Mouse (Mus musculus): ENCODE results near the gene Tbrg1.

The Tbrg1 gene

DNA sequence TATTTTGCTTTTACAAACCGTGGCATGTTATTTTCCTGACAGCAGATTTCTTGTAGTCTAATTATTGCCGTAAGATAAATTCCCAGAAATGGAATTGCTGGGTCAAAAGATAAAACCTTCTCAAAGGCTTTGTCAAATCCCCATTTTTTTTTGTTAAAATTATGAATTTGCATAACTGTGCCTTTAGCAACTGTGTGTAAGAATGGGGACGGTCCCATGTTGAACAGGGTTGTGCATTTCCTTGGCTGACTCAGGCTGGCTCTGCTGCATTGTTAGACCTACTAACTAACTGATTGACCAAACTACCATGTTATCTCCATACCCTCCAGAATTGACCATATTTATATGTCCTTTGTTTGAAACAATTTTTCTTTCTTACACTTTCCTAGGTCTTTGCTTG lies 22.8 kb downstream of the Tbrg1 start:
- in situ Hi-C loops (cut with MboI; ENCODE audit: unreplicated experiment in 2 of 2) = no loop called here

DNA sequence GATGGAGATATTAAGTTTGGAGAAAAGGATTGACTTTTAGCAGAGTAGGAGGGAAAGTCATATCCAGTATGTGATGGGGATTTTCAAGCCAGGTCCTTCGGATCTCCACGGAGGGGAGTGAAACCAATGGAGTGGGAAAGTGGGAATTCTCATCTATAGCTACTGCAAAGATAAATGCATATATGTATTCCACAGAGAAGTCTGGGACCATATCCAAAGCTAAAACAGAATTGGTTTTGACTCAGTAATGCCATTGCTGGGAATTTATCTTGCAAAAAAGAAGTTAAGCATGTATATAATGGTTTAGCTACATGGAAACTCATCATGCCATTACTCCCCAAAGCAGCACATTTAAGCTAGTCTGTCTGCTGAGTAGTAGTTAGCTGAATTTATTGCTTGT lies 24.8 kb downstream of the Tbrg1 start:
- in situ Hi-C loops (cut with MboI; ENCODE audit: unreplicated experiment in 2 of 2) = no loop called here

DNA sequence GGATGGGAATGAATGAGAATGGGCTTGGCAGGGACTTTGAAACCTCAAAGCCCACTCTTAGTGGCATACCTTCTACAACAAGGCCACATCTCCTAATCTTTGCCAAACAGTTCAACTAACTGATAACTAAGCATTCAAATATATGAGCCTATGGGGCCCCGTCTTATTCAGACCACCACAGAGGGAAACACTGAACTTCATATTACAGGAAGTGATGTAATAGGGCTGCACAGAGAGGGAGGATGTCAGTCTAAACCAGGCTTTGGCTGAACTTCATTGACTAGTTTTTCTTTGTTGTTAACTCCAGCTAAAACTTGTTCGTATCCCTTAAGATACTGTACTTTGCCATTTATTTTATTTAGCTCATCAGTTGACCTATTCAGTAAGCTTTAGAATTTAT lies 27.2 kb downstream of the Tbrg1 start:
- in situ Hi-C loops (cut with MboI; ENCODE audit: unreplicated experiment in 2 of 2) = no loop called here

DNA sequence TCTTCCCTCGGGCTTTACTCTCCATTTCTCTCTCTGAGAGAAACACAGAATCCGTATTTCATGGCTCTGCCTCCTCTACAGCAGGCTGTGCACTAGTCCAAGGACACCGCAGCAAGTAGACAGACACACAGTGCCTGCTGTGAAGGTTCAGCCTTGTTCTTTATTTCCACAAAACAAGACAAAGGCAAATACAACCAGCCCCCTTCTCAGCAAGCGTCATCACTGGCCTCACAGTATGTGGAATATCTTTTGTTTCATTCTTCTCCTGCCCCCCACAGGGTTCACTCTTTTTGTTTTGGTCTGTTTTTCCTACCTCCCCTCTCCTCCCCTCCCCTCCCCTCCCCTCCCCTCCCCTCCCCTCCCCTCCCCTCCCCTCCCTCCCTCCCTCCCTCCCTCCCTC lies 28.5 kb downstream of the Tbrg1 start:
- in situ Hi-C loops (cut with MboI; ENCODE audit: unreplicated experiment in 2 of 2) = no loop called here

DNA sequence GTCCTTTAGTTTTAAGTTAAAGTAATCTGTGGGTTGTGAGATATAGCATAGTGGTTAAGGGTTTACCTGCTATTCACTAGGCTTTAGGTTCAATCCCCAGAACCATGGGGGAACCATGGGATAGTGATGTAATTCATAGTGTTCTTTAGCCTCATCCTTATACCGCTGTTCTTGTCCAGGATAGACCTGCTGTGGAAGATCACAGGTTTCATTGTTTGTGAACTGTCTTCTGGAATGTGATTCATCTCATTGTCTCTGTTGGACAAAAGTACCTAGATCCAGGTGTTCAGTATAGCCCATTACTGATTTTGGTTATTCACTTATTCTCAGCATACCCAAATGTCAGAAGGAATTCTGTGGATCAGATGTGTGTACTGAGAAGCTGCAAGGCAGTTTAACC lies 29.8 kb downstream of the Tbrg1 start:
- in situ Hi-C loops (cut with MboI; ENCODE audit: unreplicated experiment in 2 of 2) = no loop called here

DNA sequence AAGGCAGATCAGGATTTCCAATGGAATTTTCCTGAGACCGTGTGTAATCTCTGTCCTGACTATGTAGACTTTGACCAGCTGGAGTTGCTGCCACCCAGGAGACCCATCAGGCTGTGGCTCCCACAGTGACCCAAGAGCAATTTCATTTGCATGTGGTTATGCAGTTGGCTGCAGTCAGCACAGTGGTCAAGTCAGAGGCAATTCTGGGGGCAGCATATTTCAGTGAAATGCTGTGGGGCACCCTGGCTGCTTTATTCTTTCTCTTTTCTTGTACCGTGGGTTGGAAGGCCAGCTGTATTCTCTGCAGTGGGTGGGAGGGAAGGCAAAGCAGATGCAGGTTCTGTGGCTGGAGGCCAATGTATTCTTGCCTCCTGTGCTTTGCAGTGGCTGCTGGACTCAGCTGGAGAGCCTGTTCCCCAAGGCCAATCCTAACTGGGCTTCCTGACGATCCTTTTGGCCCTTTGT lies 31.0 kb downstream of the Tbrg1 start:
- in situ Hi-C loops (cut with MboI; ENCODE audit: unreplicated experiment in 2 of 2) = no loop called here

DNA sequence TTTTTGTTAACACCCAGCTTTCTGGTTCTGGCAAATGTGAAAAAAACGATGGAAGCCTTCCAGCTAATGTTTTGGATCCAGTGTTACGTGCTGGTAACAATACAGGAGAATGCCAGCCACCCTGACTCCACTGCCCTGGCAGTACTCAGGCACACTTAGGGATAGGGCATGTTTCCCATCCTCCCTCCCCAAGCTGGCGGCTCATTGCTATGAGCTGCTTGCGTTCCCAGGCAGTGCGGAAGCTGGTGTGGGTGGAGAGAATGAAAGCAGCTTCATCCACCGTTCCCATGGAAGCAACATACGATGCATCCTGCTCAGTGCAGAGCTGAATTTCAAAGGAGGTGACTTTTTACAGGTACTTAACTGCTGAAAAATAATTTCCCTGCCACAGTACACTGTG lies 31.5 kb downstream of the Tbrg1 start:
- in situ Hi-C loops (cut with MboI; ENCODE audit: unreplicated experiment in 2 of 2) = no loop called here

DNA sequence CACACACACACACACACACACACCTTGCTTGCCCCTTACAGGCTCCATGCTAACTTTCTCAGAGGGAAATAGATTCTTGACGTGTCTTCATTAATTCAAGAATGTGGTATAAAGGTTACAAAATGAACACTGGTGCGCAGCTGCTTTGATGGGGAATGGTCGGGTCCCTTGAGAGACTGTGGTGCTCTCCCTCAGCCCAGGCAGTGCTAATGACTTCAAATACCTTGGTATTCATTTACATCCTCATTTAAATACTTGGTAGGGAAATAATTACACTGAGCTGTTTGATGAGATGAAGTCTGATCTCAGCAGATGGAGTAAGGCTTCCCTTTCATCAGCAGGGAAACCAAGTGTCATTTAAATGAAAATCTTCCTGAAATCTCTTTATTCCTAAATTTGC lies 32.0 kb downstream of the Tbrg1 start:
- in situ Hi-C loops (cut with MboI; ENCODE audit: unreplicated experiment in 2 of 2) = no loop called here

DNA sequence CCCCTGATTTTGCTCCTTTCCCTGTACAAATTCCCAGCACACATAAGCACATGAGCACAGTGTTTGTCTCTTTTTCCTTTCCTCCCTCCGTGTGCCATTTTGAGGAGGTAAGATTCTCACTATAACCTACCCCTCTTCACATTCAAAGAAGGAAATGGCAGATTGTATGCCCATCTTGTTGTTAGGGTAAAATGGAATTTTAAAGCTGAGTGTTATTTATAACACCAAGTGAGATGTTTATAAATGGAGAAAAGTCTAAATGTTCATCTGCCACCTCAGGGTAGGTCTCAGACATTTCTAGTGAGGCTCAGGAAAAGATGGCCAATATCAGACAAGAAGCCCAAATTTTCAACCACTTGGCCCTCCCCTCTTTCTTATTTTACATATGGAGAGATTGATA lies 32.6 kb downstream of the Tbrg1 start:
- in situ Hi-C loops (cut with MboI; ENCODE audit: unreplicated experiment in 2 of 2) = loop anchor here in 1 of 2 experiments (25.0 kb wide), 1 partner anchor 437 kb away; no protein-coding TSS in a partner anchor

DNA sequence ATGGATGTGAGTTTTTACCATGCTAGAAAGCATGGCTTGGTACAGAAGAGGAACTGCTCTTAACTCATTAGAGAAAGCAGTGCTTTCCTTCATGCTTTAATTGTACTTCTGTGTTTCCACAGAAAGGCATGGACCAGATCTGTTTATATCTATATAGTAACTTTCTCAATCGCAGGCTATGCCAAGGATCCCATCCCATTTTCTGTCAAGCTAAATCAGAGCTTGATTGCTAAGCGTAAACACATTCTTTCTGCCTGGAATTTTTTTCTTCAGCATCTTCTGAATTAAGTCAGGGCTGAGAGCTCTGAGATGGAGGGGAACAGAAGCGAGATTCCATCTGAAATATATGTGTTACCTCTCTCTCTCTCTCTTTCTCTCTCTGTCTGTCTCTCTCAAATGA lies 33.1 kb downstream of the Tbrg1 start:
- in situ Hi-C loops (cut with MboI; ENCODE audit: unreplicated experiment in 2 of 2) = loop anchor here in 1 of 2 experiments (25.0 kb wide), 1 partner anchor 437 kb away; no protein-coding TSS in a partner anchor

DNA sequence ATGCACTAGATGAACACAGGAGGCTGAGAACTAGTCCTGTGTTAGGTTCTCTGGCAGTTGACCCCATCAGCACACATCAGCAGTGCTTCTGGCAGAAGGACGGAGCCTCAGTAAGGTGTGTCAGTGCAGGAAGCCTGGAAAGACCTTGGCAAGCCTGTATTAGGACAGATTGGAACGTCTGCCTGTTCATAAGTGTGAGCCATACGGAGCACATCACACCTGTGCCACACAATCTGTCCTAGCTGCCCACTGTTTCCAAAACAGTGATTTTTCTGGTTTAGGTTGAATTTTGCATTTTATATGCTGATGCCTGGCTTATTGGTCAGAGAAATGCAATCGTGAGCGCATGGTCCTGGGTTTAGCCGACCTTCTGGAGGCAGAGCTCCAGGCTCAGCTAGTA lies 35.8 kb downstream of the Tbrg1 start:
- in situ Hi-C loops (cut with MboI; ENCODE audit: unreplicated experiment in 2 of 2) = loop anchor here in 1 of 2 experiments (25.0 kb wide), 1 partner anchor 434 kb away; no protein-coding TSS in a partner anchor

DNA sequence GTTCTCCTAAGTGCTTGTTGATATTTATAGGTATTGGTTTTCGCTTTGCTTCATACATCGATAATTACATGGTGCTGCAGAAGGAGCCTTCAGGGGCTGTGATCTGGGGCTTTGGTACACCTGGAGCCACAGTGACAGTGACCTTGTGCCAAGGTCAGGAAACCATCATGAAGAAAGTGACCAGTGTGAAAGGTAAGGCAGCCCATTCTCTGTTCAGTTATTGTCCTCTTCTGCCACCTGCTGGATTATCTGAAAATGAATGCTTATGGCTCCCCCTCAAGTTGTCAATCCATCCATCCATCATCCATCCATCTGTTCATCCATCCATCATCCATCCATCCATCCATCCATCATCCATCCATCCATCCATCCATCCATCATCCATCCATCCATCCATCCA lies 40.3 kb downstream of the Tbrg1 start:
- in situ Hi-C loops (cut with MboI; ENCODE audit: unreplicated experiment in 2 of 2) = loop anchor here (5.0 to 25.0 kb wide), 3 partner anchors 72 to 429 kb away; no protein-coding TSS in a partner anchor

DNA sequence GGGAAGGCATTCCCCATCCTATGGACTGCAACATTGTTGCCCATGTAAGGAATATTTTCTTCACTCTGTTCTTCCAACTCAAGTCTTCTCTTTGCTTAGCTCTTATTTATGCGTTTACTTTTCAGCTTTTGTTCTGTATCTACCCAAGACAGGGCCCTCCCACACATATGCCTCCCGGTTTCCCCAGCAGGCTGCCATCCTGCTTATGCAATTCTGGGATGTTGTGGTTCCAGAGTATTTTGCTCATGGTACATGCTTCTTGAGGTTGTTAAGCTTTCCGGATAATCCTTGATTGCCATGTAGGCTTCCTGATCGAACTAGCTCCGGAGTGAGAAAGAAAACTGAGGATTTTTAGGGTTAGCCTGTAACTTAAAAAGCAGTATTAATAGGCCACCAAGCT lies 41.9 kb downstream of the Tbrg1 start:
- in situ Hi-C loops (cut with MboI; ENCODE audit: unreplicated experiment in 2 of 2) = loop anchor here (5.0 to 25.0 kb wide), 3 partner anchors 70 to 428 kb away; no protein-coding TSS in a partner anchor

DNA sequence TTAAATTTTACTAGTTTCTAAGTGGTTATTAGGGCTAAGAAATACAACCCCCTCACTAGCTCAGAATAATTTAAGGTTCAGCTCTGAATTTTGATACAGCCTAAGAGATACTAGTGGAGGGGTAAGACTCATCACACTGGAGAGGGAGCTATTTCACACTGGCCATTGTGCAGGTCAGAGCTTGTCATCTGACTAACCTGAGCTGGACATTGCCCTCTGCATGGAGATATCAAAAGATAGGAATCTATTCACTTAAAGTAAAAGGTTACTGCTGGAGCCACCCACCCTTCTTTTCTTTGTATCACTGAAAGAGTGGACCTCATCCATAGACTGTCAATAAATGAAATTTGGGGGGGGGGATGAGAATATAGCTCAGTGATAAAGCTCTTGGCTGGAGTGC lies 42.8 kb downstream of the Tbrg1 start:
- in situ Hi-C loops (cut with MboI; ENCODE audit: unreplicated experiment in 2 of 2) = loop anchor here (10.0 to 25.0 kb wide), 2 partner anchors 70 to 427 kb away; no protein-coding TSS in a partner anchor

DNA sequence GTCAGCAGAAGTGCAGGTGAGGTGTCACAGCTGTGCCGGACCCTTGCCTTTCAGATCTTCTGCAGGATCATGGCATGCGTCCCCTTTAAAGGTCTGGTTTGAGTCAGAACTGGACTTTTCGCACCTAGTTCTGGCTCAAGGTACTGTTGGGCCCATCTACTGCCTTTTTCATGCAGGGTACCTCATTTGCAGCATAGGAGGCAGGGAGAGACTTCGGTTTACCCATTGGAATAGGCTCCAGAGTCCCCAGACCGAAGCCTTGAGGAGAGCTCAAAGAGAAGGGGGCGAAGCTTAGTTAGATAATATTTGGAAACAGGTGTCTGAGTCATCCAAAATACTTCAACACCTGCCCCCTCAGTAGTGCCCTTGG lies 43.2 kb downstream of the Tbrg1 start:
- in situ Hi-C loops (cut with MboI; ENCODE audit: unreplicated experiment in 2 of 2) = loop anchor here (10.0 to 25.0 kb wide), 2 partner anchors 69 to 427 kb away; no protein-coding TSS in a partner anchor

DNA sequence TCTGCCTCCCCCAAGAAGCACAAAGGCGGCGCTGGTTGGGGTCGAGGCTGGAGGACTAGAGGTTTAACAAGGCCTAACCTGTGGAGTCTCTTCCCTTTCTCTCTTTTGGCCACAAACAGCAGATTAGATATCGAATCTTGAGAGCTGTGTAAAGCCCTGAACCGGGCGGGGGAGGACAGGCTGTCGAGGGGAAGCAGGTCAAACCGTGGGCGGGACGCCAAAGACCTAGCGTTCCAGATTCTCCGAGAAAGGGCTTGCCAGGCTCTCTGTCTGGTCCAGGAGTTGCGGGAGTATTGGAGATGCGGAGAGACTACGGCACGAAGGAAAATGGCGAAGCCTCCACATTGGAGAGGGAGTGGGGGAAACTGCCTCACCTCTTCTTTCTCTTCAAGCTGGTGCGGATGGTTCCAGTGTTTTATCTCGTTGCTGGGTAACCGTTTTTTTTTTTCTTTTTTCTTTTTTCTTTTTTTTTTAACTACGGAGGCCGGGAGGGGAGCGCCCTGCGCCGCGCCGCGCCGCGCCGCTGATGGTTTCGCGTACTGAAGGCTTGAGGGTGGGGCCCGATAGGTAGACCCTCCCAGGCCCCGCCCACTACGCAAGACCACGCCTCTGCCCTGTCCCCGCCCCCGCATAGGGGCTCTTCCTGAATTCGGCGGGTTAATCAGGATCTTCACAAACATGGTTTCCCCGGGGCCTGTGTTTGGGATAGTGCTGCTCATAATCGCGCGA lies 43.8 kb downstream of the Tbrg1 start, which contains the start of gene Spa17:
Gene Spa17, minus strand, starts transcription at position 541 of the 729 bp plus-strand sequence.
- in situ Hi-C loops (cut with MboI; ENCODE audit: unreplicated experiment in 2 of 2) = loop anchor here (10.0 to 25.0 kb wide), 2 partner anchors 69 to 426 kb away; no protein-coding TSS in a partner anchor

DNA sequence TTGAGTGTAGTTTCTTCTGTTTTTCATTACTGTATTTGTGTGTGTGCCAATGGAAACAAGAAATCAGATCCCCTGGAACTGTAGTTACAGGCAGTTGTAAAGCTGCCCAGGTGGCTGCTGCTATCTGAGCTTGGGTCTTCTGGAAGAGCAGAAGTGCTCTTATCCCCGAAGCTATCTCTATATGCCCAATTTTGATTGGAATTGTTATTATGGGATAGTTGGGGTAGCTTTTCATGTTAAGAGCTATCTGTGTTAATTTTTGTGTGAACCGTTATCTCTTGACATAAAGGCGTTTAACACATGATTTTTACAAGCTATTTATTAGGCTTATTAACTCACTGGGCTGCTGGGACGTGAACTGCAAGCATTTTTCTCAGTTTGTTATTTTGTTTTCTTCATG lies 47.6 kb downstream of the Tbrg1 start:
- in situ Hi-C loops (cut with MboI; ENCODE audit: unreplicated experiment in 2 of 2) = loop anchor here in 1 of 2 experiments (25.0 kb wide), 1 partner anchor 422 kb away; no protein-coding TSS in a partner anchor

DNA sequence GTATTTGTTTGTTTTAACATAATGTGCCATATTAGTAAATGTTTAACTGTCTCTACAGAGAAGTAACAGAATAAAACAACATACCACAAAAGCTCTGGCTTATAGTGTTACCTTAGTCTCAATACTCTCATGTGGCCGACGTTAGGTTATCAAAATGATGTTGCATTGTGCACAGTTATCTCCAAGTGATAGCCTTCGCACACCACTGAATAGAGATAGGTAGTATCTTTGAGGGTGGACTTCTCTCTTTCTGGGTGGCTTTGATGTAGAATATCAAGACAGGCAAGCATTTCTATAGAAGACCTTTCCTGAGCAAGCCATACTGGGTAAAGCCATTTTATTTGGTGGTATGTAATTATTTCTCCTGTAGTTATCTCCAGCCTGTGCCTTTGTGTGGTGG lies 52.0 kb downstream of the Tbrg1 start:
- in situ Hi-C loops (cut with MboI; ENCODE audit: unreplicated experiment in 2 of 2) = loop anchor here in 1 of 2 experiments (25.0 kb wide), 1 partner anchor 418 kb away; no protein-coding TSS in a partner anchor

DNA sequence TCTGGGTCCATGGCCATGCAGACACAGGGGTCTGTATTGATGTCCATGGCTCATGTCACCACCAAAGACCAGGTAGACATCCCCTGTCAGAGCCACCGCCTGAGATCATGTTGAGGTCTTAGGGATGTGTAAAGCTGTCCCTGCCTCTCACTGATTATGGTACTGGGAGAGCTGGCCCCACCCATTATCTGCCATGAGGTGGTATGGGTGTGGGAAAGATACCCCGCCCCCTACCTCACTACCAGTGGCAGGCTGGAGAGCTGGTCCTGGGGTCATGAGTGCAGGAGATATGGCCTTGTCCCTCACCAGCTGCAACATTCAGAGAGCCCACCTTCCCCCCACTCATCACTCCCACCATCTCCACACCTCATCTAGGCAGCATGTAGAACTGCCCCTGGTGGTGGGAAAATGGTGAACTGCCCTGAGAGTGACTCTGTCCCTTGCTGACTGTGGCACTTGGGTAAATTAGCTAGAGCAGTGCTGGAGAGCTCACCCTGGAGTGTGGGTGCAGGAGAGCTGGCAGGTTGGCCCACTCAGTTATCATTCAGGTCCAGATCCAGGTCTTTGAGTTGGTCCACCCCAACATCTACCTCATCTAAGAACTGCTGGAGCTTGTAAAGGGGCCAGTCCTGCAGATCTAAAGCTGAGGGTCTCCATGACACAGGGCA lies 56.4 kb downstream of the Tbrg1 start:
- in situ Hi-C loops (cut with MboI; ENCODE audit: unreplicated experiment in 2 of 2) = loop anchor here in 1 of 2 experiments (25.0 kb wide), 1 partner anchor 413 kb away; no protein-coding TSS in a partner anchor
